Mouse (Mus musculus) MEL (cell line): ENCODE data around the gene 1700025G04Rik.

ENCODE experiments used
- CHD1 ChIP-seq: IDR thresholded peaks from 2 replicates; pipeline ENCODE4 v1.6.1; 2012; ENCODE audit warnings: low read depth, mild to moderate bottlenecking, inconsistent platforms, low read length, improper control_type of control experiment
- CTCF ChIP-seq, 3 experiments: IDR thresholded peaks in 2 of 3; conservative IDR thresholded peaks in 1 of 3; 2 replicates each; pipeline ENCODE4 v1.5.1; 2011 to 2012; ENCODE audit warnings: low read length in 3 of 3, low read depth in 2 of 3, mild to moderate bottlenecking in 2 of 3, improper control_type of control experiment in 1 of 3, inconsistent platforms in 1 of 3, mixed read lengths in 1 of 3, moderate library complexity in 1 of 3; ENCODE audit not compliant: control insufficient read depth in 1 of 3, insufficient read depth in 1 of 3, poor library complexity in 1 of 3, severe bottlenecking in 1 of 3
- EP300 ChIP-seq, 2 experiments: IDR thresholded peaks; 2 replicates each; pipeline ENCODE4 v1.6.1; 2011; ENCODE audit warnings: improper control_type of control experiment in 2 of 2, low read length in 2 of 2, low read depth in 1 of 2, mild to moderate bottlenecking in 1 of 2
- GABPA ChIP-seq: IDR thresholded peaks from 2 replicates; pipeline ENCODE4 v1.6.1; 2012; ENCODE audit warnings: low read depth, mild to moderate bottlenecking, inconsistent platforms, low read length, improper control_type of control experiment, moderate library complexity
- KAT2A ChIP-seq: conservative IDR thresholded peaks from 2 replicates; pipeline ENCODE4 v1.6.1; 2012; ENCODE audit warnings: low read depth, low read length, improper control_type of control experiment, inconsistent platforms
- MAFK ChIP-seq: IDR thresholded peaks from 2 replicates; pipeline ENCODE4 v1.6.1; 2011; ENCODE audit warnings: low read depth, mild to moderate bottlenecking, low read length, improper control_type of control experiment, borderline replicate concordance
- MEF2A ChIP-seq: IDR thresholded peaks from 2 replicates; pipeline ENCODE4 v1.6.1; 2014; ENCODE audit warnings: low read depth, mild to moderate bottlenecking, inconsistent platforms, low read length, improper control_type of control experiment; ENCODE audit not compliant: poor library complexity, insufficient replicate concordance, severe bottlenecking; ENCODE audit errors: extremely low read depth
- MYC ChIP-seq: IDR thresholded peaks from 2 replicates; pipeline ENCODE4 v1.6.1; 2011; ENCODE audit warnings: low read depth, mild to moderate bottlenecking, low read length, improper control_type of control experiment, moderate library complexity
- NRF1 ChIP-seq: IDR thresholded peaks from 2 replicates; pipeline ENCODE4 v1.6.1; 2014; ENCODE audit warnings: low read depth, mild to moderate bottlenecking, inconsistent platforms, low read length, improper control_type of control experiment, moderate library complexity; ENCODE audit not compliant: poor library complexity, insufficient read depth, severe bottlenecking
- POLR2A ChIP-seq, 2 experiments: IDR thresholded peaks; 2 replicates each; pipeline ENCODE4 v1.6.1; 2011 to 2012; ENCODE audit warnings: low read length in 2 of 2, mild to moderate bottlenecking in 2 of 2, control low read depth in 1 of 2, improper control_type of control experiment in 1 of 2, low read depth in 1 of 2, moderate library complexity in 1 of 2; ENCODE audit not compliant: control insufficient read depth in 1 of 2, insufficient read depth in 1 of 2, poor library complexity in 1 of 2
- POLR2AphosphoS2 ChIP-seq: IDR thresholded peaks from 2 replicates; pipeline ENCODE4 v1.6.1; 2011; ENCODE audit warnings: low read length, improper control_type of control experiment
- RAD21 ChIP-seq: IDR thresholded peaks from 2 replicates; pipeline ENCODE4 v1.6.1; 2011; ENCODE audit warnings: mild to moderate bottlenecking, low read depth, low read length, improper control_type of control experiment
- TCF12 ChIP-seq: IDR thresholded peaks from 2 replicates; pipeline ENCODE4 v1.6.1; 2014; ENCODE audit warnings: low read depth, mild to moderate bottlenecking, inconsistent platforms, low read length, improper control_type of control experiment, moderate library complexity
- USF1 ChIP-seq: IDR thresholded peaks from 2 replicates; pipeline ENCODE4 v1.6.1; 2014; ENCODE audit warnings: low read depth, mild to moderate bottlenecking, inconsistent platforms, low read length, improper control_type of control experiment, moderate library complexity

DNA sequence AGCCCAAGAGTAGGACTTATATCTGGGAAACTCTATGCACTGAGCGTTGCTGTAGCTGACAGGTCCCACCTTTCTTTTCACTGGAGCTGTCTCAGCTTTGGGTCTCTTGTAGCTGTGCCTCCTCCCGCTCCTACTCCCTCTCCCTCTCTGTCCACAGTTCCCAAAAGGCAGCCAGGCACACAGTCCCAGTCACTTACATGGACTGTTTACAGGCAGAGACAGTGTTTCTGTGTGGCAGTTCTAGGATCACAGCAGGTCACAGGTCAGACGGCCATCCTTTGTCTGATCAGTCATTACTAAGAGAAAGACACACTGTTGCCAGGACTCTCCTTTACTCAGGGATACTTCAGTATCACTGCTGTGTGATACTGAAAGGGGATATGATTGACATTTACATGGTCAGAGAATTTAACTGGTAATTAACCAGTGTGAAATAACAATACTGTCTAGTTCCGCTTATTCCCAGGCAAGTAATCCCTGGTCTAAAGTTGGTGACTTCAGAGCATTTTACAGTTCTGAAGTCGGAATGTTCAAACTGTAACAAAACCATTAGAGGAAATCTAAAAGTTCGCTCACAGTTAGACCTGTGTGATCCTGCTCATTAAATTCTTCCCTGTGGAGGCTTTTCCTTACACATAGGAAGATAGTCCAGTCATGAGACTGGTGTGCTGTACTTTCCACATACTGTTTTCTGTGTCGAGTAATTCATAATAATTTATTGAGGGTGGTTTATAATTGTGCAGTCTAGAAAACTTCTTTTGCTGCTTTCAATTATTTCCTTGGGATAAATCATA, 279.1 kb downstream of the 1700025G04Rik start:
- no peak for TF ChIP-seq MAFK
- TF ChIP-seq RAD21 = no peak
- TF ChIP-seq POLR2AphosphoS2 = no peak
- TF ChIP-seq CTCF (IDR thresholded peaks at IDR 0.05 in 2 of 3, conservative IDR thresholded peaks at IDR 0.05 in 1 of 3; ENCODE audit: control insufficient read depth in 1 of 3, insufficient read depth in 1 of 3, low read depth in 2 of 3, low read length in 3 of 3, poor library complexity in 1 of 3, severe bottlenecking in 1 of 3) = no peak
- no peak for TF ChIP-seq POLR2A (IDR thresholded peaks at IDR 0.05; ENCODE audit: control insufficient read depth in 1 of 2, insufficient read depth in 1 of 2, low read depth in 1 of 2, low read length in 2 of 2, poor library complexity in 1 of 2)
- TF ChIP-seq GABPA = no peak
- no peak for TF ChIP-seq TCF12
- TF ChIP-seq NRF1 = no peak
- no peak for TF ChIP-seq USF1
- no peak for TF ChIP-seq MEF2A
- no peak for TF ChIP-seq CHD1
- TF ChIP-seq MYC = no peak
- no peak for TF ChIP-seq KAT2A
- TF ChIP-seq EP300 (IDR thresholded peaks at IDR 0.05; ENCODE audit: low read depth in 1 of 2, low read length in 2 of 2) = no peak
